Mouse (Mus musculus) small intestine, adult 2 months (tissue): Measurements from ENCODE around the gene Arpp21.

Experiments
- CTCF ChIP-seq: fragments of 200-500 bp; IDR thresholded peaks from 2 replicates; pipeline ENCODE4 v1.5.1; 2012; ENCODE audit warnings: low read depth, mild to moderate bottlenecking, control low read depth, inconsistent platforms, low read length, moderate library complexity, mixed read lengths; ENCODE audit not compliant: insufficient replicate concordance, insufficient read length; ENCODE audit errors: extremely low read depth
- POLR2A ChIP-seq: fragments of 200-500 bp; IDR thresholded peaks from 2 replicates; pipeline ENCODE4 v1.6.1; 2012; ENCODE audit warnings: low read depth, mild to moderate bottlenecking, control low read depth, inconsistent platforms, low read length, moderate library complexity

DNA sequence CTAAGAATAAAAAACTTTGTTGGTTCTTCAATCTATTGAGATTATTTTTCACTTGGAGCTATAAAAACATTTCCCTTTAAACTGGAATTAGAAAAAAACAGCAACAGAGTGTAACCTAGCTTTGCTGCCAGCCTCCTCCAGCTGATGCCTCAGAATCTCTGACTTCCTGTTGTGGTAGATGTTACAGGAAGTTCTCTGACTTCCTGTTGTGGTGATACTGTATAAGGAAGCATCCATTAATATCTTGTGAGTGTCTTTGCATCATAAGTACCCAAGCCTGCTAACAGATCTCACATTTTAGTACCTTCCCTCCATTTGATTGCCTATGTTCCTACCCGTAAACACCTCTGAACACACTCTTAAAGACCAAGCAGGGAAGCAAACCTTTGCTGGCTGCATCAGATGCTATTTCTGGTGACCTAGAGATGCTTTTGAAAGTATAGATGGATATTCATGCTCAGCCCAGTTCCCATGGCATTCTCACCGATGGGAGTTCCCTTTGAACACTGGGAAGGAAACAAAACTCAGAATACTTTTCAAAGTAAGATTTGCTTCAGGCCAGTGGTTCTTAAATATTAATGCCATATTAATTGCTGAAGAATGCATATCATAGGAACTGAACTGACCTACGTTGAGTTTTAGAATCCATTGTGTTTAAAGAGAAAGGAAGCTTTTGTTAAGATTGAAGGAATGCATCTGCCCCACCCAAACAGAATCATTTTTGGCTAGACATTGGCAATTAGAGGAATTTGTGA lies 134.7 kb downstream of the Arpp21 start:
- TF ChIP-seq POLR2A (no peak), CTCF (no peak)
